Mouse (Mus musculus): Measurements from ENCODE around the gene Nog. TPM values are rescaled to one million over a fixed set of nuclear protein-coding genes. Genes with fewer than 3 reads are reported as not detected.

The Nog gene
- polyA plus RNA-seq, 1 experiment from 2014 or later: 1.7 TPM

GRCm38 (mm10) chr11:89319675-89320074 is 17.5 kb upstream of the Nog start:
- Histone ChIP-seq H3K36me3 (ENCODE audit: control insufficient read depth, insufficient read depth, low read length) (no peaks in the 10 kb centered on the region), H3K27ac (replicated peaks) (no peak overlapping the region), H3K4me2 (replicated peaks; ENCODE audit: low read depth) (no peak overlapping the region), H3K9me3 (ENCODE audit: control insufficient read depth, low read length) (no peaks in the 10 kb centered on the region), H3K9ac (ENCODE audit: low read length) (no peak overlapping the region), H3K4me1 (replicated peaks; ENCODE audit: control insufficient read depth, insufficient read depth) (no peaks in the 10 kb centered on the region), H3K27me3 (ENCODE audit: control insufficient read depth, insufficient read depth, low read length) (no peaks in the 10 kb centered on the region), H3K4me3 (ENCODE audit: low read depth, low read length) (no peak overlapping the region)
- TF ChIP-seq EP300 (optimal IDR thresholded peaks at IDR 0.05) (no peak), CTCF (IDR thresholded peaks at IDR 0.05; ENCODE audit: low read depth) (no peak)
- WGBS: 43% methylated on average over 6 of the region's 6 CpGs
- no peak for ATAC-seq (ENCODE audit: low FRiP score, low TSS enrichment)
- no peak for DNase-seq (ENCODE audit: low spot score)

- WGBS: 28% methylated on average over 8 of the region's 8 CpGs
- Histone ChIP-seq H3K4me2 (replicated peaks; ENCODE audit: low read depth) (no peak overlapping the region), H3K36me3 (ENCODE audit: control insufficient read depth, insufficient read depth, low read length) (no peaks in the 10 kb centered on the region), H3K9ac (ENCODE audit: low read length) (no peak overlapping the region), H3K9me3 (ENCODE audit: control insufficient read depth, low read length) (no peaks in the 10 kb centered on the region), H3K27me3 (ENCODE audit: control insufficient read depth, insufficient read depth, low read length) (no peaks in the 10 kb centered on the region), H3K4me1 (replicated peaks; ENCODE audit: control insufficient read depth, insufficient read depth) (no peaks in the 10 kb centered on the region), H3K4me3 (ENCODE audit: low read depth, low read length) (no peak overlapping the region), H3K27ac (replicated peaks) (no peak overlapping the region)
- ATAC-seq (ENCODE audit: low FRiP score, low TSS enrichment) (no peak), DNase-seq (ENCODE audit: low spot score) (no peak)
- TF ChIP-seq CTCF (IDR thresholded peaks at IDR 0.05; ENCODE audit: low read depth) (no peak), EP300 (optimal IDR thresholded peaks at IDR 0.05) (no peak)
Observed at GRCm38 (mm10) chr11:89318324-89318723, 16.2 kb upstream of the Nog start.

DNA sequence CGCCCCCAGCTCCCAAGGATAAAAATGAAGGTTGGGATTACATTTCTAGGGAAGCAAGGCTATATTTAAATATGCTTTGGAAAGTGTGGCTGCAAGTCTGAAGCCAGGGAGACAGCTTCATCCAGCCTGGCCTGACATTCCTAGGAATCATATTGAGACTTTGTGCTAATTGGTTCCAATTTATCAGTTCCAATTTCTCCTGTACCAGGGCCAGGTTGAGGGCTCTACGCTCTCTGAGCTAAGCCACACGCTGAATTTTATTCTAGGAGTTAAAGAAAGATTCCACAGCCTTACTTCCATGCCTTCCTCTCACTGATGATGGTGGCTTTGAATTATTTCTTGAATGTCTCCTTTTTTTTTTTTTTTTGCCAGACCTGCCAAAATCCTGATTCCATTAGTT is 15.6 kb upstream of the Nog start:
- no peak for ATAC-seq (ENCODE audit: low FRiP score, low TSS enrichment)
- H3K9me3 ChIP-seq (ENCODE audit: control insufficient read depth, low read length): no peaks in the 10 kb centered on the region

DNA sequence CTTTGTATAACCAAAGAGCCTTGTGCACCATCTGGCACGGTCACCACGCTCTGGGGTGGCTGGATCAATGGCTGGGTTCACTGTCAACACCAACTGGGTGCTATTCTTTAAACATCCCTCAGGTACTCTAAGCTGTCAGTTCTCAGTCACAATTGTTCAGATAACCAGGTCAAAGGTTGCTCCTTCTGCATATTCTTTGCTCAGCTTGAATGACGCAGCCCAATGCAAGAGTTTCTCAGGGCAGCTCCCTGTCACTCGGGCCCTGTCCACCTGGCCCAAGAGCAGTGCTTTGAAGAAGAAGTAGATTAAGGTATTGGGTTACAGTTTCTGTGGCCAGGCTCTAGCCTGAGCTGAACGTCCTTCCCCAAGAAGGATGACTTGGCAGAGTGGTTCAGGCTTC is 12.2 kb upstream of the Nog start:
- no peaks in the 10 kb centered on the region for H3K9me3 ChIP-seq (ENCODE audit: control insufficient read depth, low read length)
- no peak overlapping the region for H3K4me3 ChIP-seq (ENCODE audit: low read depth, low read length)
- no peak overlapping the region for H3K9ac ChIP-seq (ENCODE audit: low read length)
- H3K4me2 ChIP-seq (replicated peaks; ENCODE audit: low read depth): no peak overlapping the region
- DNase-seq (ENCODE audit: low spot score) (no peak), ATAC-seq (ENCODE audit: low FRiP score, low TSS enrichment) (no peak)
- WGBS: 41% methylated on average over 5 of the region's 5 CpGs
- TF ChIP-seq CTCF (IDR thresholded peaks at IDR 0.05; ENCODE audit: low read depth) (no peak), EP300 (optimal IDR thresholded peaks at IDR 0.05) (no peak)
- no peaks in the 10 kb centered on the region for H3K36me3 ChIP-seq (ENCODE audit: control insufficient read depth, insufficient read depth, low read length)
- no peak overlapping the region for H3K27ac ChIP-seq (replicated peaks)
- H3K4me1 ChIP-seq (replicated peaks; ENCODE audit: control insufficient read depth, insufficient read depth): no peaks in the 10 kb centered on the region
- no peaks in the 10 kb centered on the region for H3K27me3 ChIP-seq (ENCODE audit: control insufficient read depth, insufficient read depth, low read length)

More for the DNA sequence above, 15.6 kb upstream of the Nog start:
- H3K4me2 ChIP-seq (replicated peaks; ENCODE audit: low read depth): no peak overlapping the region
- H3K36me3 ChIP-seq (ENCODE audit: control insufficient read depth, insufficient read depth, low read length): no peaks in the 10 kb centered on the region
- H3K9ac ChIP-seq (ENCODE audit: low read length): no peak overlapping the region
- no peaks in the 10 kb centered on the region for H3K27me3 ChIP-seq (ENCODE audit: control insufficient read depth, insufficient read depth, low read length)
- no peak overlapping the region for H3K4me3 ChIP-seq (ENCODE audit: low read depth, low read length)
- 70% methylated on average over 3 of the region's 3 CpGs for WGBS
- no peak overlapping the region for H3K27ac ChIP-seq (replicated peaks)
- no peaks in the 10 kb centered on the region for H3K4me1 ChIP-seq (replicated peaks; ENCODE audit: control insufficient read depth, insufficient read depth)
- no peak for DNase-seq (ENCODE audit: low spot score)
- TF ChIP-seq EP300 (optimal IDR thresholded peaks at IDR 0.05): no peak
- no peak for TF ChIP-seq CTCF (IDR thresholded peaks at IDR 0.05; ENCODE audit: low read depth)

DNA sequence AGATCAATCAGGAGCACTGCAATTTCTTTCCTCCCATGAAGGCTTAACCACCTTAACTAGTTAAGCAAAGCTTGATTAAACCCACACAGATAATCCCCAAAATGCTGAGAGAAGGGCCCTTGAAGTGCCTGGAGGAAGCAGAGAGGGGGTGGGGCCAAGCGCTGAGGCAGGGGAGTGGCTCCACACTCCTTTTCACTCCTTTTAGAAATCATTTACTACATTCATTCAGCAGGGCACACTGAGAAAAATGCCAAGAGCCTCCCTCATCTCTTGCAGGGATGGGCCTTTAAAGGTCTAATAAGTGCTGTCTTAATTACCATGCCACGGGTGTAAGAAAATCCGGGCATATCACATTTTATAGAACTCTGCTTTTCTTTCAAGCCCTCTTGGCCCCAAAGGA is 10.2 kb upstream of the Nog start:
- DNase-seq (ENCODE audit: low spot score) (no peak), ATAC-seq (ENCODE audit: low FRiP score, low TSS enrichment) (no peak)
- Histone ChIP-seq H3K36me3 (ENCODE audit: control insufficient read depth, insufficient read depth, low read length) (no peaks in the 10 kb centered on the region), H3K9ac (ENCODE audit: low read length) (no peak overlapping the region), H3K27ac (replicated peaks) (no peak overlapping the region), H3K9me3 (ENCODE audit: control insufficient read depth, low read length) (no peaks in the 10 kb centered on the region), H3K4me2 (replicated peaks; ENCODE audit: low read depth) (no peak overlapping the region), H3K4me3 (ENCODE audit: low read depth, low read length) (no peak overlapping the region), H3K4me1 (replicated peaks; ENCODE audit: control insufficient read depth, insufficient read depth) (no peaks in the 10 kb centered on the region), H3K27me3 (ENCODE audit: control insufficient read depth, insufficient read depth, low read length) (no peaks in the 10 kb centered on the region)
- 15% methylated on average over 3 of the region's 3 CpGs for WGBS
- TF ChIP-seq CTCF (IDR thresholded peaks at IDR 0.05; ENCODE audit: low read depth): no peak
- no peak for TF ChIP-seq EP300 (optimal IDR thresholded peaks at IDR 0.05)

- ATAC-seq (ENCODE audit: low FRiP score, low TSS enrichment) (no peak), DNase-seq (ENCODE audit: low spot score) (no peak)
- H3K27ac ChIP-seq (replicated peaks): no peak overlapping the region
- no peaks in the 10 kb centered on the region for H3K9me3 ChIP-seq (ENCODE audit: control insufficient read depth, low read length)
- no peaks in the 10 kb centered on the region for H3K27me3 ChIP-seq (ENCODE audit: control insufficient read depth, insufficient read depth, low read length)
- no peaks in the 10 kb centered on the region for H3K4me1 ChIP-seq (replicated peaks; ENCODE audit: control insufficient read depth, insufficient read depth)
- H3K4me2 ChIP-seq (replicated peaks; ENCODE audit: low read depth): no peak overlapping the region
- H3K4me3 ChIP-seq (ENCODE audit: low read depth, low read length): no peak overlapping the region
- no peak for TF ChIP-seq CTCF (IDR thresholded peaks at IDR 0.05; ENCODE audit: low read depth)
- TF ChIP-seq EP300 (optimal IDR thresholded peaks at IDR 0.05): no peak
- no peak overlapping the region for H3K9ac ChIP-seq (ENCODE audit: low read length)
- no peaks in the 10 kb centered on the region for H3K36me3 ChIP-seq (ENCODE audit: control insufficient read depth, insufficient read depth, low read length)
- 74% methylated on average over 11 of the region's 11 CpGs for WGBS
Observed at GRCm38 (mm10) chr11:89310217-89310616, 8.1 kb upstream of the Nog start.
